Mouse (Mus musculus): ENCODE measurements around the gene Shisa4.

Shisa4 gene

DNA sequence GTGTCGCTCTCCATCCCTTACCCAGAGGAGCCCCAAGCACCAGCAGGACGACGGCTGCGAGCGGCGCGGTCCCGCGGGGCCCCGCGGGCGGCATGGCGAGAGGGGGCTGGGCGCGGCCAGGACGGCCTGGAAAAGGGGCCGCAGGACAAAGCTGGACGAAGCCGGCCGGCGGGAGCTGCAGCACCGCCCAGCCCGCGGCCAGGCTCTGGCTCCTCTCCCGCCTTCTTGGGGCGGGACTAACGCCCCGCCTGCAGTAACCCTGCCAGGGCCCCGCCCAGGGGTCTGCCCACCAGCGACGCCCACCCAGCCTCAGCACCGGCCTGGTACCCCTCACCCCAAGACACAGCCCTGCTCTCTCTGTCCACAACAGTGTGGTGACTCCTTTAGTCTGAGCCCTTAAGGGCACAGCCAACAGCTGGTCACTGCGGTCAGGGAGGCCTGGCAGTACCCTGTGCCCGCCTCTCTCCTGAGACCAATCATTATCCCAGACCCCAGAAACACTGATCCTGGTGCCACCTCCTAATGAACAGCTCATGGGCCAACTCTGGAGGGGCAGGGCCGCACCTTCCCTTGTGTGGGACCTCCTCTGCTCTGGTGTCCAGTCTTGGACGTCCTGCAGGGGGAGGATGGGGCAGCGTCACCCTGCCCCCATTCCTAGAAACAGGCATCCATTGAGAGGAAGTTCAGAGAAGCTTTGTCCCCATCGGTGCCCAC lies at the start of gene Shisa4:
TSS of gene Shisa4 (minus strand) at position 370 of the 714 bp plus-strand sequence.
- CTCF ChIA-PET, result interaction anchor here (0.6 kb wide), 1 partner anchor 1103 kb away, joined by 4 read pairs; no protein-coding TSS in a partner anchor

- CTCF ChIA-PET, result interaction anchor here (0.6 kb wide), 1 partner anchor 98 kb away, joined by 3 read pairs; the partner anchor contains the start of gene Lmod1
Observed at GRCm38 (mm10) chr1:135422772-135423171, 47.7 kb upstream of the Shisa4 start.

GRCm38 (mm10) chr1:135413996-135414395 lies 39.0 kb upstream of the Shisa4 start:
- CTCF ChIA-PET, result no interaction called here

GRCm38 (mm10) chr1:135412130-135412529 lies 37.1 kb upstream of the Shisa4 start:
- CTCF ChIA-PET, result interaction anchor here (0.7 kb wide), 1 partner anchor 24 kb away, joined by 3 read pairs; no protein-coding TSS in a partner anchor

- CTCF ChIA-PET, result no interaction called here
Observed at GRCm38 (mm10) chr1:135410967-135411366, 35.9 kb upstream of the Shisa4 start.

DNA sequence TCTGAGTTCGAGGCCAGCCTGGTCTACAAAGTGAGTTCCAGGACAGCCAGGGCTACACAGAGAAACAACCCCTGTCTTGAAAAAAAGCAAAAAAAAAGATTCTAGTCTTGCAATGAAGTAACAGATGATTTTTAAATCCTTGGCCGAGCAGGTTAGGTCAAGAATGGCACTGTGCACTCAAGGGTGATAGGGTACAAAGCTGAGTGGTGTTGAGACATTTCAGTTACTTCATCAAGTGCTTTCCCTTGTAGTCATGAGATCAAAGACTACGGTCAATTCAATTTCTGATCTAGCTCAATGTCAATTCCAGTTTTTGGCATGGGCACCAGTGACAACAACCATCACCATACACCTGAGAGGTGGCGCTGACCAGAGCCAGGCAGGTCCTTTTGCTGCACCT lies 33.9 kb upstream of the Shisa4 start:
- CTCF ChIA-PET, result no interaction called here

DNA sequence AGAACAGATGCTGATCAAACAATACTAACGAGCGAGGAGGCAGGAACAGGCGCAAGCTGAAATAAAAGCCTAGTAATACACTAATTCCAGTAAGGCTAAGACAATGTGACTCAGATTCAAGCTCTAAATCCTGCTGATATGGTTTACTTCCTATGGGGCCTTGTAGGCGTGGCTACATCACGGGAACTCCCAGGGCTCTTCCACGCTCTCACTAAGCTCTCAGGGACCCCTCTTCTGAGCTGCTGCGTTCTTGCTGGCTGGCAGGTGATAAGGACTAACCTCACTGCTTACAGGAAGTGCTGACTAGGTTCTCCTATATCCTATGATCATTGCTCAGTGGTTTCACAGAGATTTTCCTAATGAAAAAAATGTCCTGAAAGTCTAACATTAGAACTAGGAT lies 30.3 kb upstream of the Shisa4 start:
- CTCF ChIA-PET, result interaction anchor here (0.6 kb wide), 1 partner anchor 945 kb away, joined by 3 read pairs; no protein-coding TSS in a partner anchor

DNA sequence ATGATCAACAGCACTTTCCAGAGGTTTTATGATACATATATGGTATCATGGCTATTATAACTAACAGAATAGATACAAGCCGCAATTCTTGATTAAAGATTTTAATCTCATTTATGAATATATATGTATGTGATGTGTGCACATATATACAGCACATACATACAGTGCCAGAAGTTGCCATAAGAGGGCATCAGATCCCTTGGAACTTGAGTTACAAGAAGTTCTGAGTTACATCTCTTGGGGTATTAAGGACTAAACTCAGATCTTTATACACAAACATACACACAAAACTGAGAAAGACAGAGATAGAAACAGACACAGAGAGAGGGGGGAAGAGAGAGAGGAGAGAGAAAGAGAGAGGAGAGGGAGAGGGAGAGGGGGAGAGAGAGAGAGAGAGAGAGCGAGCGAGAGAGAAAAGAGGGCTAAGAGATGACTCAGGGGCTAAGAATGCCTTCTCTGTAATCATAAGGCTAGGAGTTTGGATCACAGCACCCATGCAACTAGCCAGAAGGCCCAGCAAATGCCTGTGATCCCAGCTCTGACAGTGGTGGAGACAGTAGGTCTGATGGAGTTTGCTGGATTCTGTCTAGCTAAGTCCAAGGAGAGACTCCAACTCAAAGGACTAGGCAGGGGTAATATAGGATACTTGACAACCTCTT lies 26.5 kb upstream of the Shisa4 start:
- CTCF ChIA-PET, result no interaction called here

GRCm38 (mm10) chr1:135399466-135399865 lies 24.4 kb upstream of the Shisa4 start:
- CTCF ChIA-PET, result no interaction called here

DNA sequence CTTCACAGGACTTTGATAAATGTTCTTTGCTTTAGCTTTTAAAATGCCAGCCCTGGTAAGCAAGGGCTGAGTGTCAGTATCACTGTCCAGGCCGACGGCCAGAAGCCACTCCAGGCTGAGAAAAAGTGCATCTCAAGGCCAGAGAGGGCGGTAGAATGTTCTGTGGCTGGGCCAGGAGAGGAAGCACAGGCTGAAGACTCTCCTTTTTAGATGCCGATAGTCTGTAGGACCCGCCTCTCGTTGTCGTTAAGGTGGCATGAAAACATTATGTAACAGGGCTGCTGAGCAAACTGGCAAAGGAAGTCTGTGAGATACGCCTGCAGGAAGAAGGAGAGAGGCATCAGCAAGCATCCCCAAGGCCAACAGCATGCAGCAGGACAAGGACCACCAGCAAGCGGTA lies 10.1 kb upstream of the Shisa4 start:
- CTCF ChIA-PET, result no interaction called here

DNA sequence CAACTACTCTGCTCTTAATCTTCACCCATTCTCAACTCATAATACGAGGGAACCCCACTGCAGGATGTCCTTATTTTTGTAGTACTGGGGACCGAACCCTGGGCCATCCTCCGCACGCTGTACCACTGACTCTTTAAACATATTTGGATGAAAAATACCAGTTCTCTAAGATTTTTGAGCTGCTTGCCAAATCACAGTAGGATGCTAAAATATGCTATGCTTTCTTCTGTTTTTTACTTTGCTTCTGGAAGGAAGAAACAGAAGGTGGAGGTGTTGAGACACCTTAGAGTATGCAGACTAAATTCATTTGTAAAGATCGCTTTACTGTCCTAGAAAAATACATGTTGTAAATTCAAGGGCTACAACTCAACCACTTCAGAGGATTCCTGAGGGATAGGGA lies 9.1 kb upstream of the Shisa4 start:
- CTCF ChIA-PET, result no interaction called here

GRCm38 (mm10) chr1:135381560-135381959 lies 6.5 kb upstream of the Shisa4 start:
- CTCF ChIA-PET, result interaction anchor here (0.5 kb wide), 1 partner anchor 393 kb away, joined by 8 read pairs; no protein-coding TSS in a partner anchor

- CTCF ChIA-PET, result no interaction called here
Observed at GRCm38 (mm10) chr1:135380071-135380991, 5.3 kb upstream of the Shisa4 start.

DNA sequence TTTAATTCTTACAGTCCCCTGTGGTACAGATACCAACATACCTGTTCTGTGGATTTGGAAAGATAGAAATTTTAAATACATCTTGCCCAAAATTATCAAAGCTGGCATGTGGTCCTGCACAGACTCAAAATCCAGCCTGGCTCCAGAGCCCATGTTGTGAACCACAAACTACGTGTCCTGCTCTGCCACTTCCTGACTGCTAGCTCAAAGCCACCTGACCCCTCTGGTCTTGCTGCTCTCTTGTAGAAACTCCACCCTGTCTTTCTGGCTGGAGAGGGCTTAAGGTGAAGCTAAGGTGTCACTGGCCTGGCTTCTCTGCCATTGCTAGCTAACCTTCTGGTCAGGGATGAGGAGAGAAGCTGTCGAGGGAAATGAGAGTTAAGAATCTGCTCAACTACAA lies 4.0 kb upstream of the Shisa4 start:
- CTCF ChIA-PET, result interaction anchor here (0.7 kb wide), 1 partner anchor 709 kb away, joined by 3 read pairs; no protein-coding TSS in a partner anchor

DNA sequence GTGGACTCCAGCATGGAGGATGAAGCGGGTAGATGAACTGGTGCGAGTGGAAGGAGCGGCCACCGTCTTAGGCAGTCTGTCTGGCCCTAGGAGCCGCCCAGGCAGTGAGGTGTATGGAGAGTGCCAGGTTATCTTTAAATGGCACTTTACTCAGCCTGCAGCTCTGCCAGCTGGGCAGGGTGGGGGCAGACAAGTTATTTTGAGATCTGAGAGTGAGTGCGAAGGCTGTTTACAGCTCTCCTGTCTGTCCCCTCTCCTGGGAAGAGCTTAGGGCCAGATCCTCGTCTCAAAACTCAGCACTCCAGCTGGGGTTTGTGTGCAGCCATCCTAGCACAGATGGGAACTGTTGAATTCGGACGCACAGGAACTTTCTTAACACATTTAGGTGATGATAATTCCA lies 3.5 kb upstream of the Shisa4 start:
- CTCF ChIA-PET, result no interaction called here

DNA sequence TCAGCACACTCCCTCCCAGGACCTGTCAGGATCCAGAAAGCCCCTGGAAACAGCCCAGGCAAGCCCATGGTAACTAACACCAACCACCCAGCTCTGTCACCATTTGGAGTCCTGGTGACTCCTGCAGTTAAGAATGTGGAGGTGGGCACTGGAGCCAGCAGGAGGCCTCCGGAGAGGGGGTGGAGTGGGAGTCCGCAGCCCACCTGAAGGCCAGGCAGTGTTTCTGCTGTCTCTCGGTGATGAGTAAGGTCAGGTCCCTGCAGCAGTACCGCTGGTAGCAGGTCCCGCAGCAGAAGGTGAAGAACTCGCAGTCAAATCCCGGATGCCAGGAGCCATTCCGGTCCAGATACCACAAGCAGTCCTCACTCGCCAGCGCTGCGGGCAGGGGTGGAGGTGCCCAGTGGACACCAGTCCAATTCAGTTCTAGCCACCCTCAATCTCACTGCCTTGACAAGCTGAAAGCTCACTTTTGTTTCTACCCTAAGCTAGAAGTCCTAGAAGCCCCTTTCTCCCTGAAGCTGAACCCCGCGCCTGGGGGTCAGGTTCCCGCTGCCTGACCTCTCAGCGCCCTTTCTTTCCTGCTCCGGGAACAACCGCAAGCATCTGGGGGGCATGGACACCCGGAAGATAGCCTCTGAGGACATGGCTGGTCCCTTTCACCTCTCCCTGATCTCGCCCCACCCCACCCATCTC lies 716 bp downstream of the Shisa4 start:
- CTCF ChIA-PET, result interaction anchor here (0.6 kb wide), 1 partner anchor 650 kb away, joined by 3 read pairs; no protein-coding TSS in a partner anchor

DNA sequence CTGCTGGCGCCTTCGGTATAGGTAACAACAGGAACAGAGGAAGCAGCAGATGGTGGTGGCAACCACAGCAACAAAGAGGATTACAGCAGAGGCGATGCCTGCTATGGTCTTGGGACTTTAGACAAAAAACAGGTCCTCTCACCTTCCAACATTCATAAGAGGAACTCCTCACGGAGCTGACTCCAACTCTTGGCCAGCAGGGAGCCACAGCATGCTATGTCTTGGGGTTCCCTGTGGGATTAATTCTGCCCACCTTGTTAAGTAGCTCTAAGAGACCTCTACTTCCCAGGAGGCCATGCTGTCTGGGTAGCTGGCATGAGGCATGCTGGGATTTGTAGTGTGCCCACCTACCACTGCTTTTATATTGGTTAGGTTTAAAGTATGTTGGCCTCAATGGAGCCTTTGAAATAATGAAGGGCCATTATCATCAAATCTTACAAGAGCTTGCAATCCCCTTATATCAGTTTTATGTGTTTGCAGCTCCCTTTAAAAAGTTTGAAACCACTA lies 1.8 kb downstream of the Shisa4 start:
- CTCF ChIA-PET, result no interaction called here

- CTCF ChIA-PET, result no interaction called here
Observed at GRCm38 (mm10) chr1:135369415-135369814, 5.6 kb downstream of the Shisa4 start.

- CTCF ChIA-PET, result no interaction called here
Observed at GRCm38 (mm10) chr1:135368982-135369381, 6.1 kb downstream of the Shisa4 start.

GRCm38 (mm10) chr1:135368245-135368644 lies 6.8 kb downstream of the Shisa4 start:
- CTCF ChIA-PET, result no interaction called here

GRCm38 (mm10) chr1:135367595-135367994 lies 7.4 kb downstream of the Shisa4 start:
- CTCF ChIA-PET, result no interaction called here
